Mouse (Mus musculus) mature B cell (primary cell): Measurements from ENCODE around the gene Ncf1.

ENCODE experiments used
- in situ Hi-C: fragments of 300-500 bp; cut with MboI; formaldehyde crosslinking; loops from 2 replicates; pipeline ENCODE4 v1.14.3; 2019

Ncf1 gene

DNA sequence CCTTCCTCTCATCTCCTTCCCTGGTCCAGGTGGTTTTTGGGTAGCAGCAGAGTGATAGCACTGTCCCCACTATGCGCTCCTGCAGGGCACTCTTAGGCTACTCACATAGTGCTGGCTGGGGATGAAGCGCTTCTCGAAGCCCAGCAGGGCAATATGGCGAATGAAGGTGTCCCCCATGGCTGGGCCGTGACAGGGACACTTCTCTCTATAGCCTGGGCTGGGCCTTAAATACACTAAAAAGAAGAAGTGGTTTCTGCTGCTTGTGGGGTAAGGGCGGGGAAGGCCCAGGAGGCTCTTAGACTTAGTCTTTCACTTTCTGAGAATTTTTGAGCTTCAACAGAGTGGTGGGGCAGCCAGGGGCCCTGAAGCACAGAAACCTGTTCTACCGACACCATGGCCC is at the start of gene Ncf1:
Ncf1 (minus strand) TSS at position 235 of the 400 bp plus-strand sequence.
- in situ Hi-C loops: loop anchor here (5.0 kb wide), 1 partner anchor 42 kb away; no protein-coding TSS in a partner anchor

DNA sequence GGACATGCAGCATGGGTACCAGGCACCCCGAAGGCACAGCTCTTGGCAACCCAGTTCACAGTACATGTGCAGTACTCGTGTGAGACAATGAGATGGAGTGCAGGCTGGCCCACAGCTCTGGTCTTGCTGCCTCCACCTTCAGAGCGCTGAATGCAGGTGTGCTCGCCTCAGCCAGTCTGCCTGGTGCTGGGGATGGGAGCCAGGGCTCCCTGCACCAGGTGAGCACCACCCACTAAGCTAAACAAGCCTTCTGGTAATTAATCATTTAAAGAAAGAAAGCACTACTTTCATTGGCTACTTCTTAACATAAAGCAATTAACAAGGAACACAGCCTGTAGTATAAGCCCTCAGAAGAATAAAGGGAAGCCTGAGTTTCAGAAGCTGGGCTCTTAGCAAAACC is 47.7 kb upstream of the Ncf1 start:
- in situ Hi-C loops: no loop called here

DNA sequence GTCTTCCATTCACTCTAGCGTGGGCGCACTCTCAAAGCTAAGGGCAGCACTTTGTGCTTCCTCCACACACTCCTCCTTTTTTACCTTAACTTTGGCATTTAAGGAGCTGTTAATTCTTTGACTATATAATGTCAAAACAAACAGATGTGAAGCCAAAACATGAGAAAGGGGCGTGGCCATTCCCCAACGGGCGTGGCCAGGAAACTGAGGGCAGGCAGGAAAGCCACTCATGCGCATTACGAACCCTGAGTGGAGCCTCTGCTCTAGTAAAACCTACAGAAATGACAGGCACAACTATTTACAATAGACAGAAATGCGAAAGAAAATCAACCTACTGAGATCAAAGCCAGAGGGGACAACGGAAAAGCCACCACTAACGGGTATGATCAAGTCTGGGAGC is 46.1 kb upstream of the Ncf1 start:
- in situ Hi-C loops: no loop called here

DNA sequence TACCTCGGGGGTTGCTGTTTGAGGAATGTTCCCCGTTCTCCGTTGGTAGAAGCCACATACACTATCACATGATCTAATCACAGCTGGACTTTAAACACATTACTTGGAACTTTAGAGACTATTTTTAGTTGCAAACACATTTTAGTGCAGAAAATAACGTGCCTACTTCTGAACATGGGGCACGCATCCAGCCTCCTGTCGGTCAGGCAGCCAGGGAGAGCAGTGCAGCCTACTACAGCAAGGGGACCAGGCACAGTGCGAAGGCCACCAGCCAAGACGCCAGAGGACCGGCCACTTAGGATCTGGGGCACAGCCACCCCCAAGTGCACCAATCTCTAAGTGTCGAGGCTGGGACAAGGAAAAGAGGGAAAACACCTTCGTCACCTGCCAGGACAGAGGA is 45.6 kb upstream of the Ncf1 start:
- in situ Hi-C loops: no loop called here

DNA sequence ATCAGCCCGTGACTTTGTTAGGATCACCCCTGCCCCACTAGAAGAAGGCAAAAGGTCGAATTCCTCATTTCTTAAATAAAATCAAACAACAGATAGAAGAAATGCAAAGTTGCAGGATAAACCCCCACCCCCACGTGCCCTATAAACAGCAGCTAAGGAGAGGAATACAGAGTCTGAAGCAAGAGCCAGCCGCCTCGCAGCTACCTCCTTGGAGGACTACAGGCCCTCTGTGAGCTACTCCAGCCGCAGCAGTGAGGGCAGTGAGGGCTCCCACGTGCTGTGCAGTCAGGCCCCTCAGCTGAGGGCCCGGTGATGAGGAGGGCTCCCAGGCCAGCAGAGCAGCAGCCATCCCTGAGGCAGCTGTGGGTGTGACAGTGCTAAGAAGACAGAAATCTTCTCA is 44.3 kb upstream of the Ncf1 start:
- in situ Hi-C loops: no loop called here

DNA sequence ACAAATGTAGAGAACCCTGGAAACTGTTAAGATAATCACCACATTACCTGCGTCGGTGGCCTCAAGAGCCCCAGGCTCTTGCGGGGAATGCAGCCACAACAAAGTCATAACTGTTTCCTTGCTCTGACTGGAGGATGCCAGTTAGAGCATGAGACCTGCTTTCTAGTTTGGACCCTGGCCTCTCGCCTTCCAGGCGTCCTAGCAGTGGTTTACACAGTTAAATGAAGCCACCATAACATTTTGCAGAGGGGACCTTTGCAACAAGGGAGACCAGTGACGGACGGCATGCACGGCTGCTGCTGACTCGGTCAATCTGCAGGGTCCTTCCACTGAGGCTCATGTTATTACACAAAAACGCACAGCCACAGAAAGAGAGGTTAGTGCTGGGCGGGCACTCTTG is 43.3 kb upstream of the Ncf1 start:
- in situ Hi-C loops: no loop called here

DNA sequence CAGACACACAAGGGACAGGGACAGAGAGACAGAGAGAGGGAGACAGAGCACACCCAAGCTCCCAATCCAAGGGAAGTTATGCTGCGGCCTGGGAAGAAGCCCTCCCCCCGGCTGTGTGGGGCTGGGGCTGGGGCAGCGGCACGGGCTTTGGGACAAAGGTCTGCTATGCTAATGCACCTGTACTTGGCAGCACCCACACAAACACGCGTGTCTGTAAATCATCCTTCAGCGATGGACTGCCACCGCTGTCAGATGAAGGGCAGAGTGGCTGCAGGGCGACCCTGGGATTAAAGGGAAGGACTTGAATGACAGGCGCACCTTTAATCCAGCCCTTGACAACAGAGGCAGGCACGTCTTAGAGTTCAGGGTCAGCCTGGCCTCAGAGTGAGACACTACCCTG is 42.0 kb upstream of the Ncf1 start:
- in situ Hi-C loops: no loop called here

DNA sequence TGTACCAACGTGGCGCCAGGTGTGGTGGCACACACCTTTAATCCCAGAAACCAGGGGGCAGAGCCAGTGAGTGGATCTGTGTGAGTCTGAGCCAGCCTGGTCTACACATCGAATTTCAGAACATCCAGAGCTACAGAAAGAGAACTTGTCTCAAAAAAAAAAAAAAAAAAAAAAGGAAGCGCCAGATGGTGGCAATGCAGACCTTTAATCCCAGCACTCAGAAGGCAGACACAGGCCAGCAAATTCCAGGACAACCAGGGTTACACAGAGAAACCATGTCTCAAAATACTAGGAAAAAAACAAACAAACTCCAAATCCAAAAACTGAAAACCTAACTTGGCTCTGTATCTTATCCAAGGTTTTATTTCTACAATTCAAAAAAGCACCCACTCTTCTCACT is 41.1 kb upstream of the Ncf1 start:
- in situ Hi-C loops: no loop called here

DNA sequence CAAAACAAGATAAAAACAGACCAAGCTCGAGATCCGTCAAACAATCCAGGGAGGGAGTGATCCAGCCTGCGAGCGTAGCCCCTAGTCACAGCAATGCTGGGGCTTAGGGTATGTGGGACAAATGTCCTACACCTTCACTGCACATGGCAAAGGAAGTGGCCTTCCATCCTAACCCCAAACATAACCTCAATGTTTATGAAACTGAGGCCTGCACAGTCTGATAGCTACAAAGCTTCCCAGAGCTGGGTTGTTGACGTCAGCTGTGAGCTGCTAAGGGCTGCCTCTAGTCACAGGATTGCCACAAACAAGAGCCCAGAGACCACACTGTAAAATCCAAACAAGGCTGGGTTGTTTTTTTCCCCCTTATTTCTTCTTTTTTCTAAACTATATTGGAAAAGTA is 40.3 kb upstream of the Ncf1 start:
- in situ Hi-C loops: no loop called here

DNA sequence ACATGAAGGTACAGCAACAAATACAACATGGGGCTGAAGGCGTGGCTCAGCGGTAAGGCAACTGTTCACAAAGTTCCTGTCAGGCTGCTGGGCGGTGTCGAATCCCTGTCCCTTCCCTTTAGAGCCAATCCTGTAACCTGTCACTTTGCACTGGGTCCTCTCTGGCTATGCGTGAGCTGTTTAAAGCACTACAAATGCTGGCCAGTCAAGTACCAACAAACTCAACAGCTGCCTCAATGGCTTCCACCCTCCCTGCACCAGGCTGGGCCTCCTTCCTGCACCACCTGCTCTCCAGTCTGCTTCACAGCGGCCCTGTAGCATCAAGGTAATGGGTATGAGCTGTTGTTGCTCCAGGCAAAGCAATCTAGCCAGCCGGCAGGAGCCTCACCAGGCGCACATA is 39.3 kb upstream of the Ncf1 start:
- in situ Hi-C loops: no loop called here

DNA sequence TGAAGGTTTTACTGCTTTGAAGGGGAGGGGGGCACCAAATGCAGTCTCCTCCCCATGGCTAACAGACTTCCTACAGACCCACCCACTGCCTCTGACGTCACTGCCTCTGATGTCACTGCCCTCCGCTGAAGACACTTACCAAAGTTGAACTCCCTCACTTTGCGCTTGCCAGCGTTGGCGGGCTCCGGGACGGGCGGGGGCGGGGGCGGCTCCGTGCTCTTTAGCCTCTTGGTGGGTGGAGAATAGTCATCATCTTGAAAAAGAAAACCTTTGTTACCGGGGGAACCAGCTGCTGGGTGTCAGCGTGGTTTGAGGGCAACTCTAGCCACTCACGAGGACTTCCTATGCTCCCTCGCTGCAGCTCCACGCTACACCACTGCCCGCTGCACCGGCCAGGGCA is 37.0 kb upstream of the Ncf1 start:
- in situ Hi-C loops: no loop called here

DNA sequence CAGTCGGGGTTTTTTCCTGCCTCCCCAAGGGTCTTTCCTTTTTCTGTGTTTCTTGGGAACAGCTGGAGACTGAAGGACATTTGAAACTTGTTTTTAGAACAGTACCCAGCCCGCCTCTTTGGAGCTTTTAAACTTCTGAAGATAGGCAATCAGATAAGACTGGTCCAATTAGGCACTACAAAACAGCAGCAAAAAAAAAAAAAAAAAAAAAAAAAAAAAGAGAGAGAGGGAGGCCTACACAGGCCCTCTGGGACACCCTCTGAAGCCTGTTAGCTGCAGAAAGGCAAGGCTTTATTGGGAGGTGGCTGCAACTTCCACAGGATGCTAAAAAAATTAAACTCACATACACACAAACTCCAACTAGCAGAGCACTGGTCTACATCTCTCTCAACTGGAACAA is 36.5 kb upstream of the Ncf1 start:
- in situ Hi-C loops: no loop called here

DNA sequence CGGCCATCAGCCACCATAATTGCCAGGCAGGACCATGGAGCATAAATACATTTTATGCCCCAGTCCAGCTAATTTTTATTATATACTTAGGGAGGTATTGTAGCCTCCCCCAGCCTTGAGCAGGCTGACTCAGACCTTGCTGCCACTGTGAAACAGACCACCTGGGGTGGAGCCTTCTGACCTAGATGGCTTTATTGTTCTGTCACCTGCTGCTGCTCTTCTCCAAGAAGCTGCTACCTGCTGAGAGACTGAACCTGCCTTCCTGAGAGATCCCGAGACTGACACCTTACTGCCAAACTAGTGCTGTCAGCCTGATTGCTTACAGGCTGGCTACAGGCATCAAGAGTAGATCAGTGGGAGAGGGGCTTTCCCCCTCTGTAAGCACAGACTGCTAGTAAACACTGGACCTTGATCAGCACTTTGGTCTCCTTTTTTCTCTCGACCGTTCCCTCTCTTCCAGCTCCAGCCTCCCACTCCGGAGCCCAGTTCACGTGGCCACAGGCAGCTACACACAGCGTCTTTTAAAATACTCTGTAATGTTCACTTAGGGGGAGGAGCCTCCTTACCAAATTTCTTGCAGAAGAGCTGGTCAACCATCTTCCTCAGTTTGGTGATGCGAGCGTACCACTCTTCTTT is 30.7 kb upstream of the Ncf1 start:
- in situ Hi-C loops: no loop called here

DNA sequence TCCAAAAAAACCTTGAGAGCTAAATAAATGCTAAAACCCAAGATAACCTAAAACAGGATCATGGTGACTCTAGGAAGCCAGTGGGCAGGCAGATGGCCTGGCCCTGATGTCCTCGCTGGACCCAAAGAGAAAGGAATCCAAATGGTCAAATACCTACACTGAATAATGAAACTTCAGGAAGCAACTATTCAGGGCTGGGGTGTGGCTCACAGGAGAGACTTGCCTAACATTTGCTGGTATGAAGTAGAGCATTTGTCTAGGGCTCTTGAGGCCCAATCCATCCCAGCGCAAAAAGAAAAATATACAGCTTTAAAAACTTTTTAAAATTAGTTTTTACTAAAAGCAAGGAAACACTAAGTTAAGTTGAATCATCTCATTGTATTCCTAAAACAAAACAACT is 29.5 kb upstream of the Ncf1 start:
- in situ Hi-C loops: no loop called here

DNA sequence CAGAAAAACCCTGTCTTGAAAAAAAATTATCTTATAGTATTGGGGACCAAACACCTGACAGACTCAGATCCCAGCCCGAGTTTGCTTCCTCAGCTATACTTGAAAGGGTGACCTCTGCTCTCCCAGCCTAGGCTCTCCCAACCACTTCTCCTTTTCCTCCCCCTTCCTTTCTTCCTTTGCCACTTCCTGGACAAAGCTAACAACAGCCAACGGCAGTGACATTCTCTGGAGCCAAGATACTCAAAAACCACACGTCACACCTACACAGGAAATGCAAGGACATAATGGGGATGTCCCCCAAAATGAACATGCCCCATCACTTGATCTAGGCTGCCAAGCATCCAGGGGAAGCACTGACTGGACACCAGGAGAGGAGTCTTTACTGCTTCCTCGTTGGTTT is 29.0 kb upstream of the Ncf1 start:
- in situ Hi-C loops: no loop called here

DNA sequence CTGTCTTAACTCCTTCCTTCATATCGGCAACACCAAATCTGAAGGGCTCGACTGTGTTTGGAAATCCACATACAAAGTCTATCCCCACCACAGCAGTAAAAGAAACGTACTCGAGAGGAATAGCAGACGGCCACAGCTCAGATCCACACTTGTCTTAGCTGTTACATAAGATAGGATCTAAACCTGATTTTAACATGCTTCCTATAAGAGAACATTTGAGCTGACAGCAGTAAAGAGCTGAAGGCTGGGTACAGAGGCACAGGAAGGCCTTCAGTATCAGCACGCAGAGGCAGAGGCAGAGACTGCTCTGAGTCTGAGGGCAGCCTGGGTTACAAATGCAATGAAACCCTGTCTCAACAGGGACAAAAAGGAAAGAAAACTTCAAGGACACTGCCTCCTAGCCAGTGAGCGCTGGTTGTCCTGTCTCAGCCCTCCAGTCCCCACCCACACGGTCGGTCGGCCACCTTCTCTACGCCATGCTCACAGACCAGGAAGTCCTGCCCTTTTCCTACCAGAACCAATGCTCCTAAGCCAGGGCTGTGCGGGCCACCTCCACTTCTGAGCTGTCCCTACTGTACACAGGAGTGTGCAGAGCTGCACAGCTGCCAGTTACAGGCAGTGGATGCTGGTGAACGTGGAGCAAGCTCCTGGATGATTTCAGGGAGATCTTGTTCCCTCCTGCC is 28.1 kb upstream of the Ncf1 start:
- in situ Hi-C loops: no loop called here

DNA sequence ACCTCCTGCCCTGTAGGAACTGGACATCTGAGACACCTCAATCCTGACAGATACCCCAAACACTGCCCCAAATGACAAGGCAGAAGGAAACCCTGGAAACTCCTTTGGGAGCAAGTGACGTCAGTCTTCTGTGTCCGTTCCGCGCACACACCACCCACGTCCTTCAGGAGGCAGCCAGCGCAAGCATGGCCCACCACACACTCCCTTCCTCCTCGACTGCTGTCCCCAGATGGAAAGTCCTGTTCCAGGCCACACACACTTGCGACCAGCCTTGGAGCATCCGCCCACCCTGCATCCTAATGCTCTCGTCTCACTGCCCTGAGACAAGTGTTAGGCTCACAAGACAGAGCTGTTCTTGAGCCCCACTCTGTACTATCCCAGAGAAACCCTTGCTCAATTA is 25.9 kb upstream of the Ncf1 start:
- in situ Hi-C loops: no loop called here

DNA sequence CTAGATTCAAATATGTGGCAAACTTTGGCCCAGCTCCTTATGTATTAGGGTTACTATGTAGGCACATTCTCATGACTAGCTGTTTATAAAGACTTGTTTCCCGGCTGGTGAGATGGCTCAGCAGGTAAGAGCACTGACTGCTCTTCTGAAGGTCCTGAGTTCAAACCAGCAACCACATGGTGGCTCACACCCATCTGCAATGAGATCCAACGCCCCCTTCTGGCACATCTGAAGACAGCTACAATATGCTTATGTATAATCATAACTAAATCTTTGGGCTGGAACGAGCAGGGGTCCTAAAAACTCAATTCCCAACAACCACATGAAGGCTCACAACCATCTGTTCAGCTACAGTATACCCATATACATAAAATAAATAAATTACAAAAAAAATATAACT is 24.4 kb upstream of the Ncf1 start:
- in situ Hi-C loops: no loop called here

DNA sequence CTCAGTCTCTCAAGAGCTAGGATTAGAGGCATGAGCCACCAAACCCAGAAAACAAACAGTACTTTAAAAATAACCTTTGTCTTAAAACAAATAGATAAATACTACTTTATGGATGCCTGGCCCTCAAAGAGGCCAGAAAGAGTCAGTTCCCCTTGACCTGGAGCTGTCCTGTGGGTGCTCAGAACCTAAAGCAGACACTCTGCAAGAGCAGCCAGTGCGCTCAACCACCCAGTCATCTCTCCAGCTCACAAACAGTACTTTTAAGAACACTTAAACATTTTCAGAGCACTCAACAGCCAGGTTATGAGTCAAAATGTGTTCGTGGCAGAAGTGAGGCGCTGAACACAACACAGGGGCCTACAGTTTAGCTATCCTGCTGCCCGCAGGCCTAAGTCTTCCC is 21.7 kb upstream of the Ncf1 start:
- in situ Hi-C loops: no loop called here

DNA sequence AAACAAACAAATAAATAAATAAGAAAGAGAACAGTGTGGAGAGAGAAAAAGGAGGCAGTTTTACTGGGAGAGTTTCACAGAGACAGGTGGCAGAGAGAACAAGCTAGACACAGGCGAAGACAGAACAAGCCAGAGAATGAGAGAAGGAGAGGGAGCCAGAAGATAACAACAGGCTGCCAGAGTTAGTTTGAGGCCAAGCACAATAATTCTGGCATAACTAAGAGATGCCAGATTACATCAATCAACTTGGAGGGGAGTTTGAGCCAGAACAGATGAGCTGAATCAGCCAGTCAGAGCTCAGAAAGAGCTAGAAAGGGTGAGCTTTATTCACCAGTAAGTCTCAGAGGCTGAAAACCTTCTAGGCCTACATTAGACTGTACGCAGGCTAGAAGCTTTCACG is 21.2 kb upstream of the Ncf1 start:
- in situ Hi-C loops: no loop called here

DNA sequence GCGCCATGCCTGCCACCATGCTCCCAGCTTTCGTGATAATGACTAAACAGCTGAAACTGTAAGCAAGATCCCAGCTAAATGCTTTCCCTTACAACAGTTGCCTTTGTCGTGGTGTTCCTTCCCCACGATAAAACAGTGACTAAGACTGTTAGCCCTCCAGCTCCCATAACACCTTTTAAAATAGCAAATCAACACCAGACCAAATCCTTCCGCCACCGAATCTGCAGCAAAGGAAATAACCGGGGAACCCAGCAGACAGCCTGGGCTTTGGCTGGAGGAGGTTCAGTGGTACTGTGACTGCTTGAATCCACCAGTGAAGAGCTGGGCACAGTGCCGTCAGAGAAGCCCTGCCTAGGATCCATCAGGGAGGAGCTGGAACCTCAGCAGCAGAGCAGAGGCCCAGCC is 19.8 kb upstream of the Ncf1 start:
- in situ Hi-C loops: no loop called here

DNA sequence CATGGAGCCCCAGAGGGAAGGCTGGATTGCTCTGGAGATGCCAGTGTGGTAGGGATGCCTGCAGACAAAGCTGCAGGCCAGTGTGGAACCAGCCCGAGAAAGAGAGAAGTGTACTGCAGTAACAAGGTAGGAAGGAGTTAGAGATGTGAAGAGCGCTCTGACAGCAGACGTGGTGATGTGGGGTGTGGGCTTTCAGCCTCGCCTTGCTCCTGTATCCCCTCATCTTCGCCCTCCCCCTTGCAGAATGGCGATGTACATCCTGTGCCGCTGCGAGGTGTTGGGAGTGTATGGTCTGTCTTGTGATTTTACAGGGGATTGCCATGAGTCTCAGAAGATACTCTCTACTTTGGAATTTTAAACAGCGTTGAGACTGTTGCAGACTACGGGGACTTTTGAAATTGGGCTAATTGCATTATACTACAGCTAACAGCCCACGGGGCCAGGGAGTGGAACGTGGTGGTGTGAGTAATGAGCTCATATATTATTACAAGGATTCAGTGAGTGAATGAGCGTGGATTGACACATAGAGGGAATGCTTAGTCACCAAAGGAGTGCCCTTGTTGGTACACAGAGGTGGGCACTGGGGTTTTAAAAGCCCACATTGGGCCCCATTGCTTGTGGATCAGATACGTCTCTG is 19.3 kb upstream of the Ncf1 start:
- in situ Hi-C loops: no loop called here

DNA sequence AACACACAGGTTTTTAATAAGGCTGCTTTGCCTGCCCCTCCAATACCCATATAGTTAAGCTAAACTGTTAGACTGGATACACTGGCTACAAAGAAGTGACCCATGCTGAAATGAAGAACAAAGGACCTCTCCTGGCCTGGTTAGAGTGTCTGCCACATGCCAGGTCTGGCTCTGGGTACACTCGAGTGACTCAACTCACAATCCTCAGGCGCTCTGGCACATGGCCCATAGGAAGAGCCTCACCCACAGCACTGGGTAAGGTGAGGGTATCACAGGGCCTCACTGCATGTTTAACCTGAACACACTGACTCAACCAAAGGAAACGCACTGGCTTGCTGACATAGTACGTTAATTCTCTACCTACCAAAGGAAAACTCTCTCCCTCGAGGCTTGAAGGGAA is 16.7 kb upstream of the Ncf1 start:
- in situ Hi-C loops: no loop called here

DNA sequence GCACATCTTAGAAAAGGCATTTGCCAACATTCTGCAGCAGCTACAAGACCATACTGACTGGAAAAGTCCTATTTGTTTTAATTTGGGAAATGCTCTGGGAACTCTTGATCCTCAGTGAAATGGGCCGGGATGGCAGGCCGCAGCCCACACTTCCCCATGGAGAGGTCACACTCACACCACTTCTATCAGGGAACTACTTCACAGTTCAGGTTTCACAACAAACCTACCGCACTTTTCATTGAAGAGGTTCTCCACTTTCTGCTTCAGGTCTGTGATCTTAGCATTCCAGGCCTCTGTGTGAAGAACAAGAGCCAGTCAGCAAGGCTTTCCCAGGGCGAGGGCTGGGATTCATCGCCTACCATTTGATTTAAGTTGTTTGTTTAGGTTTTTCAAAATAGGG is 15.5 kb upstream of the Ncf1 start:
- in situ Hi-C loops: no loop called here
